Mouse (Mus musculus): ENCODE data around the gene Znhit2. TPM values are rescaled to one million over a fixed set of nuclear protein-coding genes. Genes with fewer than 3 reads are reported as not detected.

The Znhit2 gene
- total and polyA plus RNA-seq, 2 experiments from 2014 or later = 40.4 to 59.1 TPM

- Histone ChIP-seq H3K36me3 (ENCODE audit: insufficient read depth, low read length) (no peaks in the 10 kb centered on the region), H3K27ac (ENCODE audit: low read depth, low read length) (no peak overlapping the region), H3K9me3 (ENCODE audit: low read length) (no peaks in the 10 kb centered on the region), H3K9ac (replicated peaks; ENCODE audit: low read length, poor library complexity, severe bottlenecking) (no peak overlapping the region), H3K4me1 (ENCODE audit: insufficient read depth, low read length) (peaks cover 5% of the 10 kb centered on the region; the same call in 1 of the 2 replicates), H3K4me2 (ENCODE audit: low read depth, low read length, poor library complexity, severe bottlenecking) (no peak overlapping the region), H3K27me3 (ENCODE audit: insufficient read depth, low read length) (no peaks in the 10 kb centered on the region), H3K4me3 (ENCODE audit: low read depth, low read length) (no peak overlapping the region)
- no peak for TF ChIP-seq CTCF (IDR thresholded peaks at IDR 0.05)
- ATAC-seq (ENCODE audit: low FRiP score) (no peak), DNase-seq (ENCODE audit: low spot score) (no peak)
- WGBS = 95% methylated on average over 13 of the region's 13 CpGs
These were observed 27.8 kb downstream of the Znhit2 start for GRCm38 (mm10) chr19:6088841-6089240.

GRCm38 (mm10) chr19:6094119-6094518 is 33.1 kb downstream of the Znhit2 start, which contains the start of gene AC131692.1:
Gene AC131692.1, plus strand, starts transcription at chr19:6094419.
- Histone ChIP-seq H3K27me3 (ENCODE audit: insufficient read depth, low read length) (no peaks in the 10 kb centered on the region), H3K4me1 (ENCODE audit: insufficient read depth, low read length) (no peaks in the 10 kb centered on the region), H3K4me2 (ENCODE audit: low read depth, low read length, poor library complexity, severe bottlenecking) (no peak within 1 kb of the TSS), H3K36me3 (ENCODE audit: insufficient read depth, low read length) (no peaks in the 10 kb centered on the region), H3K9ac (replicated peaks; ENCODE audit: low read length, poor library complexity, severe bottlenecking) (no peak within 1 kb of the TSS), H3K9me3 (ENCODE audit: low read length) (no peaks in the 10 kb centered on the region), H3K27ac (ENCODE audit: low read depth, low read length) (no peak within 1 kb of the TSS), H3K4me3 (ENCODE audit: low read depth, low read length) (no peak within 1 kb of the TSS)
- DNase-seq (ENCODE audit: low spot score) = no peak
- WGBS = 94% methylated on average over 7 of the region's 7 CpGs
- ATAC-seq (ENCODE audit: low FRiP score) = no peak
- TF ChIP-seq CTCF (IDR thresholded peaks at IDR 0.05) = no peak

GRCm38 (mm10) chr19:6097847-6098246 is 36.9 kb downstream of the Znhit2 start:
- ATAC-seq (ENCODE audit: low FRiP score) (no peak), DNase-seq (ENCODE audit: low spot score) (no peak)
- 93% methylated on average over 3 of the region's 3 CpGs for WGBS
- Histone ChIP-seq H3K4me2 (ENCODE audit: low read depth, low read length, poor library complexity, severe bottlenecking) (no peak overlapping the region), H3K4me1 (ENCODE audit: insufficient read depth, low read length) (no peaks in the 10 kb centered on the region), H3K9me3 (ENCODE audit: low read length) (no peaks in the 10 kb centered on the region), H3K27me3 (ENCODE audit: insufficient read depth, low read length) (no peaks in the 10 kb centered on the region), H3K9ac (replicated peaks; ENCODE audit: low read length, poor library complexity, severe bottlenecking) (no peak overlapping the region), H3K4me3 (ENCODE audit: low read depth, low read length) (no peak overlapping the region), H3K36me3 (ENCODE audit: insufficient read depth, low read length) (no peaks in the 10 kb centered on the region), H3K27ac (ENCODE audit: low read depth, low read length) (no peak overlapping the region)
- TF ChIP-seq CTCF (IDR thresholded peaks at IDR 0.05) = no peak

GRCm38 (mm10) chr19:6101186-6101585 is 40.2 kb downstream of the Znhit2 start:
- DNase-seq (ENCODE audit: low spot score) (no peak), ATAC-seq (ENCODE audit: low FRiP score) (no peak)
- no peak for TF ChIP-seq CTCF (IDR thresholded peaks at IDR 0.05)
- Histone ChIP-seq H3K4me1 (ENCODE audit: insufficient read depth, low read length) (no peaks in the 10 kb centered on the region), H3K9ac (replicated peaks; ENCODE audit: low read length, poor library complexity, severe bottlenecking) (no peak overlapping the region), H3K4me2 (ENCODE audit: low read depth, low read length, poor library complexity, severe bottlenecking) (no peak overlapping the region), H3K36me3 (ENCODE audit: insufficient read depth, low read length) (no peaks in the 10 kb centered on the region), H3K27ac (ENCODE audit: low read depth, low read length) (no peak overlapping the region), H3K4me3 (ENCODE audit: low read depth, low read length) (no peak overlapping the region), H3K9me3 (ENCODE audit: low read length) (no peaks in the 10 kb centered on the region), H3K27me3 (ENCODE audit: insufficient read depth, low read length) (no peaks in the 10 kb centered on the region)
- 78% methylated on average over 6 of the region's 6 CpGs for WGBS

- Histone ChIP-seq H3K9ac (replicated peaks; ENCODE audit: low read length, poor library complexity, severe bottlenecking) (no peak overlapping the region), H3K4me2 (ENCODE audit: low read depth, low read length, poor library complexity, severe bottlenecking) (no peak overlapping the region), H3K27ac (ENCODE audit: low read depth, low read length) (no peak overlapping the region), H3K9me3 (ENCODE audit: low read length) (no peaks in the 10 kb centered on the region), H3K4me3 (ENCODE audit: low read depth, low read length) (no peak overlapping the region), H3K27me3 (ENCODE audit: insufficient read depth, low read length) (no peaks in the 10 kb centered on the region), H3K36me3 (ENCODE audit: insufficient read depth, low read length) (no peaks in the 10 kb centered on the region), H3K4me1 (ENCODE audit: insufficient read depth, low read length) (no peaks in the 10 kb centered on the region)
- no peak for ATAC-seq (ENCODE audit: low FRiP score)
- TF ChIP-seq CTCF (IDR thresholded peaks at IDR 0.05) = no peak
- no peak for DNase-seq (ENCODE audit: low spot score)
- 81% methylated on average over 6 of the region's 6 CpGs for WGBS
These were observed 41.3 kb downstream of the Znhit2 start for GRCm38 (mm10) chr19:6102169-6102853.

- WGBS = 67% methylated on average over 4 of the region's 4 CpGs
- H3K9ac ChIP-seq (replicated peaks; ENCODE audit: low read length, poor library complexity, severe bottlenecking) = no peak overlapping the region
- no peak overlapping the region for H3K27ac ChIP-seq (ENCODE audit: low read depth, low read length)
- no peak for ATAC-seq (ENCODE audit: low FRiP score)
- H3K9me3 ChIP-seq (ENCODE audit: low read length) = no peaks in the 10 kb centered on the region
- no peak overlapping the region for H3K4me2 ChIP-seq (ENCODE audit: low read depth, low read length, poor library complexity, severe bottlenecking)
- H3K36me3 ChIP-seq (ENCODE audit: insufficient read depth, low read length) = no peaks in the 10 kb centered on the region
- TF ChIP-seq CTCF (IDR thresholded peaks at IDR 0.05) = no peak
- H3K4me3 ChIP-seq (ENCODE audit: low read depth, low read length) = no peak overlapping the region
- no peaks in the 10 kb centered on the region for H3K27me3 ChIP-seq (ENCODE audit: insufficient read depth, low read length)
- no peak for DNase-seq (ENCODE audit: low spot score)
- H3K4me1 ChIP-seq (ENCODE audit: insufficient read depth, low read length) = no peaks in the 10 kb centered on the region
These were observed 43.5 kb downstream of the Znhit2 start for GRCm38 (mm10) chr19:6104476-6104875.
